ENCODE assay signal across 27 mouse cellular contexts in genomic region chr9:46843781-46844180, GRCm38 (mm10).
DNase-seq lines count a peak whose midpoint lies in the region; ATAC-seq and TF ChIP-seq lines count a peak whose summit lies in the region.
"Had no signal": no experiment of that assay in that cellular context is flagged by ENCODE, and none has a peak within 500 bp of the region (broad histone marks: within the 10 kb centered on the region; RNA-seq: fewer than 3 reads in every experiment).

No protein-coding gene starts in this region.

- no peak for TF ChIP-seq CTCF in kidney, postnatal 0 days (IDR thresholded peaks at IDR 0.05; ENCODE audit: low read depth)

- ATAC-seq in hindbrain, embryonic 11.5 days (ENCODE audit: low FRiP score) = no peak
- no peak for ATAC-seq in kidney, postnatal 0 days (replicated peaks; ENCODE audit: low FRiP score, low read depth)
- ATAC-seq in midbrain, embryonic 11.5 days (ENCODE audit: low FRiP score) = no peak
- ATAC-seq: forebrain, embryonic 14.5 days; forebrain, postnatal 0 days; intestine, embryonic 15.5 days had no signal

- H3K27ac ChIP-seq in hindbrain, embryonic 11.5 days (ENCODE audit: low read depth, low read length) = no peak overlapping the region
- H3K27ac ChIP-seq in hindbrain, embryonic 10.5 days = no peak overlapping the region
- H3K27ac ChIP-seq in kidney, postnatal 0 days = no peak overlapping the region
- no peak overlapping the region for H3K27ac ChIP-seq in midbrain, embryonic 11.5 days (ENCODE audit: low read depth, low read length)
- no peak overlapping the region for H3K27ac ChIP-seq in midbrain, embryonic 10.5 days (replicated peaks)
- H3K27ac ChIP-seq: embryonic facial prominence, embryonic 12.5 days; embryonic facial prominence, embryonic 15.5 days; heart, embryonic 15.5 days; hindbrain, embryonic 12.5 days; intestine, embryonic 15.5 days had no signal

- no peaks in the 10 kb centered on the region for H3K36me3 ChIP-seq in hindbrain, embryonic 11.5 days (ENCODE audit: control insufficient read depth, insufficient read depth, low read length)
- no peaks in the 10 kb centered on the region for H3K36me3 ChIP-seq in hindbrain, embryonic 10.5 days
- H3K36me3 ChIP-seq in kidney, postnatal 0 days (ENCODE audit: insufficient read depth, low read length) = no peaks in the 10 kb centered on the region
- H3K36me3 ChIP-seq in midbrain, embryonic 11.5 days (ENCODE audit: control insufficient read depth, insufficient read depth, low read length) = no peaks in the 10 kb centered on the region
- no peaks in the 10 kb centered on the region for H3K36me3 ChIP-seq in midbrain, embryonic 10.5 days
- H3K36me3 ChIP-seq: embryonic facial prominence, embryonic 12.5 days; embryonic facial prominence, embryonic 15.5 days; G1E; heart, embryonic 12.5 days; heart, embryonic 15.5 days; hindbrain, embryonic 12.5 days; intestine, embryonic 15.5 days had no signal

- H3K4me2 ChIP-seq in hindbrain, embryonic 11.5 days (replicated peaks; ENCODE audit: low read depth, low read length) = no peak overlapping the region
- H3K4me2 ChIP-seq in kidney, postnatal 0 days (ENCODE audit: low read length) = no peak overlapping the region
- no peak overlapping the region for H3K4me2 ChIP-seq in midbrain, embryonic 11.5 days
- H3K4me2 ChIP-seq: embryonic facial prominence, embryonic 12.5 days; embryonic facial prominence, embryonic 15.5 days; heart, embryonic 12.5 days; heart, embryonic 15.5 days; hindbrain, embryonic 12.5 days; intestine, embryonic 15.5 days had no signal

- no peak overlapping the region for H3K9ac ChIP-seq in hindbrain, embryonic 11.5 days (ENCODE audit: low read depth, low read length)
- H3K9ac ChIP-seq in kidney, postnatal 0 days (ENCODE audit: low read depth, low read length) = no peak overlapping the region
- no peak overlapping the region for H3K9ac ChIP-seq in midbrain, embryonic 11.5 days (ENCODE audit: low read length)
- H3K9ac ChIP-seq: embryonic facial prominence, embryonic 12.5 days; embryonic facial prominence, embryonic 15.5 days; forebrain, postnatal 0 days; heart, embryonic 12.5 days; heart, embryonic 15.5 days; hindbrain, embryonic 12.5 days; intestine, embryonic 15.5 days had no signal

- WGBS in hindbrain, embryonic 11.5 days = 81% methylated on average over 7 of the region's 7 CpGs
- 81% methylated on average over 7 of the region's 7 CpGs for WGBS in hindbrain, embryonic 10.5 days
- 58% methylated on average over 7 of the region's 7 CpGs for WGBS in kidney, postnatal 0 days
- WGBS in midbrain, embryonic 11.5 days = 80% methylated on average over 7 of the region's 7 CpGs
- 78% methylated on average over 7 of the region's 7 CpGs for WGBS in midbrain, embryonic 10.5 days

- H3K4me3 ChIP-seq in hindbrain, embryonic 11.5 days (ENCODE audit: low read depth, low read length) = no peak overlapping the region
- no peak overlapping the region for H3K4me3 ChIP-seq in hindbrain, embryonic 10.5 days
- H3K4me3 ChIP-seq in kidney, postnatal 0 days (replicated peaks; ENCODE audit: low read depth, low read length) = no peak overlapping the region
- no peak overlapping the region for H3K4me3 ChIP-seq in midbrain, embryonic 11.5 days (ENCODE audit: low read depth, low read length)
- H3K4me3 ChIP-seq in midbrain, embryonic 10.5 days = no peak overlapping the region
- H3K4me3 ChIP-seq: embryonic facial prominence, embryonic 12.5 days; embryonic facial prominence, embryonic 15.5 days; heart, embryonic 12.5 days; heart, embryonic 15.5 days; hindbrain, embryonic 12.5 days; intestine, embryonic 15.5 days had no signal

- no peaks in the 10 kb centered on the region for H3K4me1 ChIP-seq in hindbrain, embryonic 11.5 days (replicated peaks; ENCODE audit: control insufficient read depth, insufficient read depth, low read length)
- H3K4me1 ChIP-seq in hindbrain, embryonic 10.5 days (replicated peaks) = peaks cover 5% of the 10 kb centered on the region
- H3K4me1 ChIP-seq in kidney, postnatal 0 days (replicated peaks; ENCODE audit: insufficient read depth, low read length) = no peaks in the 10 kb centered on the region
- 0 out of 2 replicates have a peak, but pooled peaks cover 3% of the 10 kb centered on the region for H3K4me1 ChIP-seq in midbrain, embryonic 11.5 days (ENCODE audit: control insufficient read depth, insufficient read depth, low read length)
- peaks cover 9% of the 10 kb centered on the region for H3K4me1 ChIP-seq in midbrain, embryonic 10.5 days
- H3K4me1 ChIP-seq: embryonic facial prominence, embryonic 12.5 days; embryonic facial prominence, embryonic 15.5 days; heart, embryonic 12.5 days; heart, embryonic 15.5 days; hindbrain, embryonic 12.5 days; intestine, embryonic 15.5 days had no signal

- no peaks in the 10 kb centered on the region for H3K27me3 ChIP-seq in hindbrain, embryonic 11.5 days (ENCODE audit: control insufficient read depth, insufficient read depth, low read length)
- no peaks in the 10 kb centered on the region; the same call in 1 of the 2 replicates for H3K27me3 ChIP-seq in hindbrain, embryonic 10.5 days (ENCODE audit: insufficient read depth, poor library complexity, severe bottlenecking)
- no peaks in the 10 kb centered on the region for H3K27me3 ChIP-seq in kidney, postnatal 0 days (ENCODE audit: insufficient read depth, low read length)
- no peaks in the 10 kb centered on the region for H3K27me3 ChIP-seq in midbrain, embryonic 11.5 days (ENCODE audit: control insufficient read depth, insufficient read depth, low read length)
- peaks cover 12% of the 10 kb centered on the region; the same call in 1 of the 2 replicates for H3K27me3 ChIP-seq in midbrain, embryonic 10.5 days (ENCODE audit: low read depth, poor library complexity, severe bottlenecking)
- H3K27me3 ChIP-seq: CH12.LX; embryonic facial prominence, embryonic 12.5 days; embryonic facial prominence, embryonic 15.5 days; heart, embryonic 15.5 days; hindbrain, embryonic 12.5 days; intestine, embryonic 15.5 days had no signal

- peak; percentile 19 for DNase-seq in hindbrain, embryonic 11.5 days (ENCODE audit: low spot score)
- DNase-seq in hindbrain, embryonic 10.5 days (ENCODE audit: low spot score) = no peak
- peak; percentile 11 for DNase-seq in kidney, postnatal 0 days (ENCODE audit: low spot score)
- no peak for DNase-seq in kidney, adult 11 months
- DNase-seq in midbrain, embryonic 11.5 days (ENCODE audit: low spot score, missing footprints) = peak; percentile 49
- no peak for DNase-seq in midbrain, embryonic 10.5 days (ENCODE audit: low spot score)
- peak; percentile 22 for DNase-seq in brain, adult 2 months (ENCODE audit: low read depth, low spot score)
- DNase-seq: adrenal gland, adult 2 months; adrenal gland, postnatal 14 days; B cell, adult 2 months; cerebellum, adult 18-20 months; cerebellum, adult 9-10 months; cerebellum, postnatal 25 days; forebrain, postnatal 0 days; gastrocnemius, postnatal 25 days; heart, adult 18-20 months; heart, postnatal 10 days; heart, postnatal 36 days had no signal

- no peaks in the 10 kb centered on the region for H3K9me3 ChIP-seq in hindbrain, embryonic 11.5 days (ENCODE audit: control insufficient read depth, low read length)
- H3K9me3 ChIP-seq in hindbrain, embryonic 10.5 days = no peaks in the 10 kb centered on the region
- no peaks in the 10 kb centered on the region for H3K9me3 ChIP-seq in kidney, postnatal 0 days (replicated peaks; ENCODE audit: low read length)
- H3K9me3 ChIP-seq in midbrain, embryonic 11.5 days (ENCODE audit: control insufficient read depth, low read length) = no peaks in the 10 kb centered on the region
- no peaks in the 10 kb centered on the region for H3K9me3 ChIP-seq in midbrain, embryonic 10.5 days (replicated peaks)
- H3K9me3 ChIP-seq: embryonic facial prominence, embryonic 12.5 days; embryonic facial prominence, embryonic 15.5 days; heart, embryonic 12.5 days; heart, embryonic 15.5 days; hindbrain, embryonic 12.5 days; intestine, embryonic 15.5 days had no signal

Comparison
In these comparisons a context has a peak if more than half of its experiments do, and no peak if none do; other contexts are left out.
1. DNase-seq: peak in hindbrain, embryonic 11.5 days (single experiment), kidney, postnatal 0 days (single experiment), midbrain, embryonic 11.5 days (single experiment) and brain, adult 2 months (single experiment); none in hindbrain, embryonic 10.5 days (single experiment), kidney, adult 11 months (single experiment) and midbrain, embryonic 10.5 days (single experiment).